Mouse (Mus musculus) brain, adult 2 months (tissue): ENCODE results near the gene Lmna.
A peak's percentile ranks its signal among the peaks of the same experiment; 100 is the strongest.

Experiments used
- DNase-seq: peaks from one replicate; pipeline ENCODE4 v3.0.0; 2011; ENCODE audit warnings: low read depth, low spot score

The Lmna gene

GRCm38 (mm10) chr3:88470943-88471479 lies 38.7 kb downstream of the Lmna start:
- DNase-seq, result no peak

GRCm38 (mm10) chr3:88469466-88469865 lies 40.3 kb downstream of the Lmna start:
- no peak for DNase-seq

- peak; percentile 92 for DNase-seq
Observed at GRCm38 (mm10) chr3:88467116-88467824, 42.5 kb downstream of the Lmna start.

DNA sequence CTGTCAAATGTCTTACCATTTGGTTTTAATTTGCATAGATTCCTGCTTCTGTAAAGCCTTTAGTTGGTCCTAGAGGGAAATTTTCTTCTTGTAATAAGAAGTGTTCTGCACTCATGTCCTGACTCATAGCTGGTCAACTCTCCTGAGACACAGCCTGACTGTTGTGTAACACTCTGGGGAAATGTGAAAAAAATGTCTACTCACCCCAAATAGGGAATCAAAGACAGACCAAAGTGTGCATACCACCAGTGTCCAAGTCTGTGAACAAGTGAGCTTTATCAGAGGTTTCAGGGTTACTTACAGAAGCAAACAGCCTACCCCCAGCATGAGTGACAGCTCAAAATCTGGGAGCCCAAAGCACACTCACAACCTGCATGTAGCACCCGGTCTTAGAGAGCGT lies 44.6 kb downstream of the Lmna start:
- no peak for DNase-seq

DNA sequence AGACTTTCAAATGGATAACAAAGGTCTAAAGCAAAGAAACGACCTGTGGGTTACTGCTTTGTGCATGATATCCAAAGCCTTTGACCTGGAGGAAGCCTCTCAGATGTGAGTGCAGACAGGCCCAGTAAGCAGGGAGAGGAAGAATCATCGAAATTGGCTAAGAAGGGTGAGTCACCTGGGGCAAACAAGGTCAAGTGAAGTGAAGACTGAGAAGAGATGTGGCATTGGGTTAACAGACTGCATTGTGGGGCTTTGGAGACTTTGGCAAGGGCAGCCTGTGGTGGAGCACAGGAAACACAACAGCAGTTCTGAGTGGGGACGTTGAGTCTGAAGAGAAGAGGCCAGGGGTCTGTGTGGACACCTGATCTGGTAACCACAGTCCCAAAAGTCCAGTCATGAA lies 45.3 kb downstream of the Lmna start:
- DNase-seq, result no peak

- no peak for DNase-seq
Observed at GRCm38 (mm10) chr3:88460983-88461696, 48.6 kb downstream of the Lmna start, which contains the start of gene Sema4a. TSS of gene Sema4a (minus strand) at chr3:88461182.

DNA sequence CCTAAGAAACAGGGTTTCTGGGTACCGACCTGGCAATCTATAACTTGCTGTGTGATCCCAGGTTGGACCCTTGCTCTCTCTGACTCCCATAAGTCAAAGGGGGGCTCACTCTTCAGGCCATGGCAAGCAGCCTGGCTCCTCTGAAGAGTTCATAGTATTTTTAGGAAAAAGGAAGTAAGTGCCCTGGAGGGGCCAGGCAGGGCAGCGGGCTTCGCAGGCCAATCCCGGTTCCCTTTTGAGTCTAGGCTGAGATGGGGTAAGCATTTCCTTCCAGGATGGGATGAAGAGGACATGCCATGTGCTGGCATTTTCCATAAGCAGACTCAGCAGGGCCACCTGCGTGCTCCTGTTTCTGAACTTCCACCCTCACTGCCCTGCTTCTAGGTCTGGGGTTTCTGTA lies 49.7 kb downstream of the Lmna start:
- DNase-seq, result no peak

- DNase-seq, result peak; percentile 83
Observed at GRCm38 (mm10) chr3:88458778-88459219, 51.0 kb downstream of the Lmna start.

DNA sequence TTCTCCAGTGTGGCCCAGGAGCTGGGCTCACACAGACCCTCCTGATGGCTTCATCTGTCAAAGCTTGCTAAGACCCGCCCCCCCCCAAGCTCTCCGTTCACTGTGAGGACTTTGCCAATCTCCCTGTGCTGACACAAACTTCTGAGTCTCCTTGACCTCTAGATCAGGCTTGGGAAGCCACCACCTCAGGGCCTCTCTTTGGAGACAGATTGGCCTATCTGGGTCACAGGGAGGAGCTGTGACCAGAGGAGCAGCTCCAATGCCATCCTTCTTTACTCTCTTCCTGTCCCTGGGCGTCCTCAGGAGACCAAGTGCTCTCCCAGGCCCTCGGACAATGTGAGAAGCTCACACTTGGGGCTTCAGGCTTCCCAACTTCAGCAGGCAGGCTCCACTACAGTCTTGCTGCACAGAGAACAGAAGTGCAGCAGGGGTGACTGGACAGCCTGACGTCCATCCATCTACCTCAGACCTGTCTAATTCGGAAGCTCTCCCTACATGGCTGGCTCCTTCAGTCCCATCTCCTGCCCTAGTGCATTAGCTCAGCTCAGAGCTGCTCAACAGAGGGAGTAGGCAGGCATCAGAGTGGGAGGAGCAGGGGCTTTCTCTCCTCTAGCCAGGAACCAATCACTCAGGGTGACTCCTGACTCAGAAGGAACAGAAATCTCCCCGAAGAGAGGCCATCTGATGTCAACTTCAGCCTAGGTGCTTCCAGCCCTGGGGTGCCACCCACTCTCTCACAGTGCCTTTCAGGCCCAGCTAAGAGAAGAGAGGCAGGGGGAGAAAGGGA lies 52.8 kb downstream of the Lmna start:
- DNase-seq, result peak; percentile 73

- no peak for DNase-seq
Observed at GRCm38 (mm10) chr3:88456313-88456712, 53.4 kb downstream of the Lmna start.

DNA sequence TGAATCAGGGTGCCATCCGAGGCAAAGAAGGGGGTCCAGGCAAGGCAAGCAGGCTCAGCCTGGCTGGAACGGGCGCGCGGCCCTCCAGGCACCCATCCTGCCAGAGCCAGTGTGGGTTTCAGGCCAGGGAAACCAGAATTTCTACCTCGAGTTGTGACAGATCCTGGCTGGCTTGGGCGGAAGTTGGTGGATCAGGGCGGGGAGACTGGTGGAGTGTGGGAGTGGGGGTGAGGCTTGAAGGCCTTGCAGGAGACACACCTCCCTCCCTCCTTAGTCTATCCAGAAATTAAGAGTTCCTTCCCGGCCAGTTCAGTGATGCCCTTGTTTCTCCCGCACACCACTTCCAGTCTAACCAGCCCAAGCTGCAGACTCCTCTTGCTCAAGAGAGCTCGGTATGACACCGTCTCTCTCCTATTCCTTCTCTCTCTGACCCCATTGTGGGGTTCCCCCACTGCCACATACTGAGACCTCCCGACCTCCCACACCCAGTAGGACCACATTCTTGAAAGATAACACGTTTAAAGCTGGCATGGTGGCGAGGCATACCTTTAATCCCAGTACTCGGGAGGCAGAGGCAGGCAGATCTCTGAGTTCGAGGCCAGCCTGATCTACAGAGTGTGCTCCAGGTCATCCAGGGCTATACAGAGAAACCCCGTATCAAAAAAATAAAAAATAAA lies 54.0 kb downstream of the Lmna start:
- no peak for DNase-seq

DNA sequence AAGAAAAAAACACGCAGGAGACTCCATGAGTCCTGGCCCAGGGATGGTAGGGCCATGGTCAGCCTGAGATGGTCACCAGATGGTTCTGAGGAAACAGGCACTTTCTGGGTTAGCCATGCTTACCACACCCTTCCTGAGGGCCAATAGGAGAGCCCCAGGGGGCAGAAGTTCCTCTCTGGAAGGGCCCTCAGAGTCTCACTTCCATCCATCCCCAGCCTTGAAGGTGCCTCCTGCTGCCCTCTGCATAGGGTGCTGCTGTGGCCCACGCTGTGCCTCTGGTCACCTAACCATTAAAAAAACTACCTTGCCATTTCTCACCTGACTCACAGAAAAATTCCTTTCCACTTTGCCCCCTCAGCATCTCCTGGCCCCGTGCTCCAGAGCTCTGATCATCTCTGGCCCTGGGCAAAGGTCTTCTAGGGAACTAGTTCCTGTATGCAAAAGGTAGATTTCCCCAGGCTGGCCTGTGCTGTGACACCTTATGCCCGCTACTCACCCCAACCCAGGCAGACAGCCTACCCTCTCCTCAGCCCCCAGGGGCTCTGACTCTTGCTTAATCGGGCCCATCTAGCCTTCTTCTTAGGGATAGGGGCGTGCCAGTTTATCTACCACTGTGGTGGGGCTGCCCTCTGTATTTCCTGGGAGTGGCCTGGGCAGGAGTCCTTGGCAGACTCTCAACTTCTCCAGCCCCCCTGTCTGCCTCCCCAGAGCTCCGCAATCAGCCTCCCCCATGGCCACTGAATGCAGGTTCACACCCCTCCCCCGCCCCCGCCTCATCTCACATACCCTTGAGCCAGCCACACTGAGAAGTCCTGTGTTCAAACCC lies 54.8 kb downstream of the Lmna start:
- DNase-seq, result no peak

DNA sequence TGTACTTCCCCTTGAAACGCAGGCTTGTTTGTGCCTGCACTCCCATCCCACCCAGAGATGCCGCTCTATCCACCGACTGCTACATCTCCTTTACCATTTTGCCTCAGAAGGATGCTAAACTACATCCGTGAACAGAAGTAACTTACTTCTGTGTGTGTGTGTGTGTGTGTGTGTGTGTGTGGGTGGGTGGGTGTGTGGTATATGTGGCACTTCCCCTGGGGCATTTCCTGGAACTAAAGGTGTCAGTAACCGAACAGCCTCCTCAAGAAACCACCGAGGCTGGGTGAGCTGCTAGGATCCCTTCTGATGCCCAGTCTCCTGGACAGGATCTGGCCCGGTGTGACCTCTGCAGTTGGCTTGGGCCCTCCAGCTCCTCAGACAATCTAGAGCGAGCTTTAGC lies 55.8 kb downstream of the Lmna start:
- no peak for DNase-seq

GRCm38 (mm10) chr3:88453369-88453768 lies 56.4 kb downstream of the Lmna start:
- no peak for DNase-seq

DNA sequence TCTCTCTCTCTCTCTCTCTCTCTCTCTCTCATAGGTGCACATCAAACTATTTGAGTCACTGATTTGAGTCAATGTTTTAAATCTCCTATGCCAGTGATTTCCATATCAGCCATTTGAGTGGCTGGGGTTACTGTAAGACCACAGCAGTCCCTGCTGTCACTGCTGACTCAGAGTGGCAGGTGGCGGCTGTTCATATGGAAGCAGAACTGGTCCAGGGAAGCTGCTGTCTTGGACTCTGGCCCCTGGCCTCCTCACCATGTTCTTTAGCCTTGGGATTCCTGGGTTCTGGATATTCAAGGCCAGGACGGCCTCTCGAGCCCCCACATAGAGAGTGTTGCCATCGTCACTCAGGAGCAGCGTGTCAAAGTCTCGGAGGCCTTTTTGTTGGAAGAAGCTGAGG lies 57.0 kb downstream of the Lmna start:
- DNase-seq, result peak; percentile 45

DNA sequence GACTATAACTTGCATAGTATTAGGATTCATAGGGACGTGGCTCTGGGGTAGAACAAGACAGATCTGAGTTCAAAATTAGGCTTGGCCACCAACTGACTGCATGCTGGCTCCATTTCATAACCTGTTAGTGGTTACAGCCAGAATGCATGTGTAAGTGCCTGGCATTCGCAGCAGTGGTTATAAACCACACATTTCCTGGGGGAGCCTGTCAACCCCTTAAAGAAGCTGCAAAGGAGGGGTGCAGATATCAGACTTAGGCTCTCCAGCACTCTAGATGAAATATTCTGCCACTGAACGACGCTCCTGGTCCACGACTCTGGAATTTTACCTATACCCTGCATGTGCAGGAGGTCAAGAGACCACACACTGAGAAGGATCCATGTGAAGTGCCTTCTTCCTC lies 57.5 kb downstream of the Lmna start:
- DNase-seq, result no peak

- no peak for DNase-seq
Observed at GRCm38 (mm10) chr3:88450379-88451131, 59.2 kb downstream of the Lmna start.

- DNase-seq, result peak; percentile 83
Observed at GRCm38 (mm10) chr3:88449395-88450023, 60.2 kb downstream of the Lmna start.

- DNase-seq, result no peak
Observed at GRCm38 (mm10) chr3:88448443-88448842, 61.3 kb downstream of the Lmna start.
